Mouse (Mus musculus) embryonic fibroblast, embryonic 13.5 days (primary cell): ENCODE data around the gene Pml. TPM values are rescaled to one million over a fixed set of nuclear protein-coding genes. Genes with fewer than 3 reads are reported as not detected.
A peak's percentile ranks its signal among the peaks of the same experiment; 100 is the strongest.

Experiments used
- H3K27ac ChIP-seq: 2 replicates; pipeline ENCODE4 v1.5.1; 2012; ENCODE audit warnings: low read length, control low read depth, inconsistent platforms; ENCODE audit not compliant: insufficient read depth
- H3K4me1 ChIP-seq: 2 replicates; pipeline ENCODE4 v1.6.1; 2011; ENCODE audit warnings: low read length; ENCODE audit not compliant: control insufficient read depth, insufficient read depth
- H3K4me3 ChIP-seq: 2 replicates; pipeline ENCODE4 v1.5.1; 2011; ENCODE audit warnings: mild to moderate bottlenecking, control low read depth, low read length; ENCODE audit not compliant: insufficient read depth
- CTCF ChIP-seq: IDR thresholded peaks from 2 replicates; pipeline ENCODE4 v1.5.1; 2011; ENCODE audit warnings: mild to moderate bottlenecking, control low read depth, low read length, moderate library complexity, borderline replicate concordance; ENCODE audit not compliant: insufficient read depth
- POLR2A ChIP-seq: IDR thresholded peaks from 2 replicates; pipeline ENCODE4 v1.6.1; 2011; ENCODE audit warnings: low read depth, mild to moderate bottlenecking, control low read depth, low read length, moderate library complexity
- polyA plus RNA-seq: library from polyadenylated mRNA; stranded (reverse); fragments of >200 nt; gene quantifications from 2 replicates; pipeline ENCODE4 v1.2.4, GENCODE M21; 2011; ENCODE audit warnings: low read depth; ENCODE audit not compliant: missing spikeins, insufficient read length

Pml gene
- polyA plus RNA-seq, 1 experiment, result 56.3 TPM

DNA sequence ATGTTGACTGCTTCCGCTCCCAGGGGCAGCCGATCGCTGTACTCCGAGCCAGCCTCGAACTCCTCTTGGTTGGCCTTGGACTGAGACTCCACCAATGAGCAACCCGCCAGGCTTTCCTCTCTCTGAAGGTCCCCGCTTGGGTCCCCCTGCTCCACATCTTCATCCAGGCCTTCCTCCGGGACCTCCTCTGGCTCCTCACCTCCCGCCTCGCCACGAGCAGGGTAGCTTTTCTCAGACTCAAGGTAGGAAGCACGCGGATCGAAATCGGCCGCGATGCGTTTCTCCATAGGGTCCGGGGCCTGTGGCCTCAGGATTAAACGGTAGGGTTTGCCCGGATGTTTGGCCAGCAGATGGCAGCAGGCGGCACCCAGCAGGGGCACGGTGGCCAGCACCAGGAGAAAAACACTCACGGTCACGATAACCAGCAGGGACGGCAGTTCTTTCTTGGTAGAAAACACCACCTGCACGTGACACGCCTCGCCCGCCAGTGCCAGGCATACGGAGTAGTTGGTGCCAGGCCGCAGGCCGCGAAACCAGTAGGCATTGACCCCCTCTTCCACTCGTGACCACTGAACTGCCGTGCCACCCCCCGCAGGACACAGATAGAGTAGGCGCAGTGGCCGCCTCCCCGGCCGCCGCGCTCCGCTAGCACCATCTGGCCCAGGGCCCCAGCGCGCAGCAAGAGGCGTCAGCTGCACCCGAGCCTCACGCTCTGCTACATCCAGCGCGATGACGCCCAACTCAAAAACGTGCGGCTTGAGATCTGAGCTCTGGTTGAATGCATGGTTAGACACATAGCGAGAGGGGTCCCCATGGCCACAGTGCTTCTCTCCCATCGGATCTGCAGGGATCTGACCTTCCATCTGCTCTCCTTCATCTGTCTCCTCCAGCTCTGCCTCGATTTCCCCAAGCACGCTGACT lies 51.5 kb downstream of the Pml start:
- H3K4me3 ChIP-seq, result no peak overlapping the region
- H3K4me1 ChIP-seq, result peaks cover 7% of the 10 kb centered on the region; the same call in 1 of the 2 replicates
- no peak overlapping the region for H3K27ac ChIP-seq
- TF ChIP-seq POLR2A, result no peak
- peak; percentile 68; the same call in 1 of the 2 replicates for TF ChIP-seq CTCF

DNA sequence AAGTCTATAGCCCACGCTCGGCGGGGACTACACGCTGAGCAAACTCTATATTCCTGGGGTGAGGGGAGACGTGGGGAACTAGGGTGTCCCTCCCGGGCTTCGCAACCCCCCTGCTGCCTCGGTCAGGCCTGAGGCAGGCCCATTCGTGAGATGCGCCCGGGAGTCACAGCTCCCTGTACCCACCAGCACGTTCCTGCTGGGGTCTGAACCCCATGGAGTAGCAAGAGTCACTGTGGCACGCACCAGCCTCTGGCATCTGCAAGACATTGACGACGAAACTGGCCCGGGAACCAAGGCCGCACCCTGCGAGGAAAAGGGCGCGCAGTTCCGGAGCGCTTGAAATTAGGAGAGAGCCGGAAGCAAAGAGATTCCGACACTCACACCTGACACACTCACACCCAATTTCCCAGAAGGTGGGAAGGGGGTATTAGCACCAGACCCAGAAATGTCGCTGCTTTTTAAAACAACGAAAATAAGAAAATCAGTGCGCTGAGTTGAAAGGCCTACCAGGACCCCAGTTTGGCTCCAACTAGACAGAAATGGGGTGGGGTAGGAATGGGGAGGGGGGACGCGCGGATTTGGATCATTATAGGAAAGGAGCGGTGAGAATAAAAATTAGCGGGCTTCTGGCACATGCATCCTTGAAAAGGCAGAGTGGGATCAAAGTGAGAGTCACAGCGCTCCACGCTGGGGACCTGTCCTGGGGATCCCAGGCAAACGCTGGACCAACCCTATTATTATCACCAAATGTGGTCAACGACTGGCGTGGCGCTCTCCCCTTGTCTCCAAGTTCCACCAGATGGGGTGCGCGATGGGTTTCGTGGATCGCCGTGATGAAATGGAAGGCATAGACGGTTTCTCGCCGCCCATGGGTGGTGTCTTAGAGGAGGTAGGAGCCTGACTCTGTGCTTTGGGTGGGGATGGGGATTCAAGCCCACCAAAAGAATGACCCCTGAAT lies 52.7 kb downstream of the Pml start:
- H3K4me1 ChIP-seq, result peaks cover 5% of the 10 kb centered on the region; the same call in 1 of the 2 replicates
- no peak for TF ChIP-seq POLR2A
- no peak for TF ChIP-seq CTCF
- H3K4me3 ChIP-seq, result no peak overlapping the region
- no peak overlapping the region for H3K27ac ChIP-seq

- Histone ChIP-seq H3K4me3 (no peak overlapping the region), H3K27ac (no peak overlapping the region), H3K4me1 (0 out of 2 replicates have a peak, but pooled peaks cover 2% of the 10 kb centered on the region)
- TF ChIP-seq POLR2A (no peak), CTCF (no peak)
Observed at GRCm38 (mm10) chr9:58196141-58196540, 53.4 kb downstream of the Pml start.

DNA sequence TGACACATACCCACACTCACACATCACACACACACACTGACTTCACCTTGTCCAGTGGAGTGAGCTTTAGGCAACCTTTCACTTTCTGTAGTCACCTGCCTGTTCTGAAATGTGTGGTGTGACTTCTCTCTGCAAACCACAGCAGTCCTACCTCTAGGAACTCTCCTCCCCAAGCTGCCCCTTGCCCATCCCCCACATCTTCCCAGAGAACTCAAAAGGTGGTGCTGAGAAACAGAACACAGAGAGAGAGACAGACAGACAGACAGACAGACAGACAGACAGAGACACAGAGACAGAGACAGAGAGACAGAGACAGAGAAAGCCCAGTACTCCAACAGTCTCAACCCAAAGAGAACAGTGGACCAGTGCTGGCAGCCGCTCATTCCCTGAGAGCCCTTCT lies 53.9 kb downstream of the Pml start:
- H3K4me1 ChIP-seq, result 0 out of 2 replicates have a peak, but pooled peaks cover 2% of the 10 kb centered on the region
- H3K27ac ChIP-seq, result no peak overlapping the region
- TF ChIP-seq CTCF (no peak), POLR2A (no peak)
- no peak overlapping the region for H3K4me3 ChIP-seq

DNA sequence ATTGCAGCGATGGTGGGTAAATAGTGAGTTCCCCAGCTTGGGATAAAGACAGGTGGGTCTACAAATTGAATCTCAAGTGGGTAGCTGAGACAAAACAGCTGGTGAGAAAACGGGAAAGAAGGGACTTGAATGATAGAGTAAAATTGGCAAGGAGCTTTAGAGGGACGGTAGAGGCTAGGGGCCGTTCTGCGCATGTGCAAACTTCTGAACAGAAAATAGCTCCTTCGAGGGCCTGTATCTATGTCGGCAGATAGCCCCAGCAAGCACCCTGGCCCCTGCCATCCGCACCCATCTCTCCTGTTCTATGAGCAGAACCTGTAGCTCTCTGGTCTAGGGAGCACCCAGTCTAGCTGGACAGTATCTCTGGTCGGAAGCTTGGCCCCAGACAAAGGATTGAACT lies 55.4 kb downstream of the Pml start:
- H3K4me3 ChIP-seq, result no peak overlapping the region
- TF ChIP-seq POLR2A (no peak), CTCF (no peak)
- H3K27ac ChIP-seq, result no peak overlapping the region
- H3K4me1 ChIP-seq, result 0 out of 2 replicates have a peak, but pooled peaks cover 2% of the 10 kb centered on the region

DNA sequence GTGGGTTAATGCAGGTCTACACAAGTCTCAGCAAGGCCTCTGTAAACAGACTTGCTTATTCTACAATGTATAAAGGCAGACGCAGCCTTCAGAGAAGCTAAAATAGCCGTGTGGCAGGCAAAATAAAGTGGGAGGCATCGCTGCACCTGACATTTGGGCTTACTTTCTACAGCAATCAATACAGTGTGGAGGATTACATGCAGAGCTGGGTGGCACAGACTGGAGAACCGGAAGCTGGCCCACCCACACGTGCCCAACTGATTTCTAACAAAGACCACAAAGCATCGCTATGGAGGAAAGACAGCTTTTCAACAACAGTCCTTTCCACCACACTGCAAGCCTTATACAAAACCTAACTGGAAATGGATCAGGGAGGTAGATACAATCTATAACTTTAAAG lies 65.1 kb downstream of the Pml start:
- no peak for TF ChIP-seq POLR2A
- TF ChIP-seq CTCF, result no peak
- H3K4me1 ChIP-seq, result no peaks in the 10 kb centered on the region

DNA sequence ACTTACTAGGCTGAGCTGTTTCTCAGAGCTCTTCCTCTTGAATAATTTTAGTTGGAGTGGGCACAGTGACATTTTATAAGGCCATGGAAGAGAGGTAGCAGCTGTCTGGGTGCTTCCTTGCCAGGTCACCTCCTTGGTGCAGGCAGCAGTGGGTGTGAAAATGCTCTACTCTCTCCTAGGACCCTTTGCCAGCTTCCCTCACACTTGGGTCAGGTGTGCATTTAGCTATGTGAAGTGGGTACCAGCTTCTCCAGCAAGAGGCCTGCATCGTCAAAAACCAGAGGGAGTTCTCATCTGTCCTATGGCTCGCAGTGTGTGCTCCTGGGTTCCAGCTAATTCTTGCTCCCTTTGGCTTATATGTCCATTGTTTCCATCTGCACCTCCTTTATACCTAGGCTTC lies 70.2 kb downstream of the Pml start:
- no peak overlapping the region for H3K27ac ChIP-seq
- no peak for TF ChIP-seq POLR2A
- no peak for TF ChIP-seq CTCF
- H3K4me1 ChIP-seq, result peaks cover 11% of the 10 kb centered on the region
- no peak overlapping the region for H3K4me3 ChIP-seq

More for the DNA sequence above, 65.1 kb downstream of the Pml start:
- Histone ChIP-seq H3K4me3 (no peak overlapping the region), H3K27ac (no peak overlapping the region)

- Histone ChIP-seq H3K4me1 (peaks cover 11% of the 10 kb centered on the region), H3K4me3 (no peak overlapping the region), H3K27ac (no peak overlapping the region)
- TF ChIP-seq CTCF (no peak), POLR2A (no peak)
Observed at GRCm38 (mm10) chr9:58177165-58177564, 72.4 kb downstream of the Pml start.

GRCm38 (mm10) chr9:58175745-58176487 lies 73.7 kb downstream of the Pml start:
- Histone ChIP-seq H3K27ac (peak overlapping the region; percentile 41), H3K4me1 (peaks cover 11% of the 10 kb centered on the region), H3K4me3 (no peak overlapping the region)
- TF ChIP-seq POLR2A (no peak), CTCF (no peak)
